Mouse (Mus musculus): ENCODE measurements around the gene Vill.

GRCm38 (mm10) chr9:119101992-119102782 lies 49.6 kb downstream of the Vill start, which contains the start of gene Dlec1:
- peak; percentile 74; the same call in 1 of the 2 replicates for TF ChIP-seq POLR2A (IDR thresholded peaks at IDR 0.05; ENCODE audit: control insufficient read depth, low read depth, low read length)
- no peak for TF ChIP-seq CTCF (IDR thresholded peaks at IDR 0.05; ENCODE audit: control insufficient read depth, insufficient read depth, insufficient replicate concordance, low read depth, low read length)
